Mouse (Mus musculus) CH12.LX (cell line): ENCODE results near the gene Ccdc97.

Source experiments
- EP300 ChIP-seq: IDR thresholded peaks from 2 replicates; pipeline ENCODE4 v1.6.1; 2011; ENCODE audit warnings: low read length, improper control_type of control experiment
- ZNF384 ChIP-seq: IDR thresholded peaks from 2 replicates; pipeline ENCODE4 v1.6.1; 2012; ENCODE audit warnings: low read depth, low read length, improper control_type of control experiment, inconsistent platforms

- TF ChIP-seq EP300: no peak
- TF ChIP-seq ZNF384: no peak
Measured at GRCm38 (mm10) chr7:25700732-25701131, 18.2 kb downstream of the Ccdc97 start.
